Mouse (Mus musculus): ENCODE results near the gene Cyp4x1. TPM values are rescaled to one million over a fixed set of nuclear protein-coding genes. Genes with fewer than 3 reads are reported as not detected.

Cyp4x1 gene
- polyA plus RNA-seq, 1 experiment from 2014 or later = 10.8 TPM

DNA sequence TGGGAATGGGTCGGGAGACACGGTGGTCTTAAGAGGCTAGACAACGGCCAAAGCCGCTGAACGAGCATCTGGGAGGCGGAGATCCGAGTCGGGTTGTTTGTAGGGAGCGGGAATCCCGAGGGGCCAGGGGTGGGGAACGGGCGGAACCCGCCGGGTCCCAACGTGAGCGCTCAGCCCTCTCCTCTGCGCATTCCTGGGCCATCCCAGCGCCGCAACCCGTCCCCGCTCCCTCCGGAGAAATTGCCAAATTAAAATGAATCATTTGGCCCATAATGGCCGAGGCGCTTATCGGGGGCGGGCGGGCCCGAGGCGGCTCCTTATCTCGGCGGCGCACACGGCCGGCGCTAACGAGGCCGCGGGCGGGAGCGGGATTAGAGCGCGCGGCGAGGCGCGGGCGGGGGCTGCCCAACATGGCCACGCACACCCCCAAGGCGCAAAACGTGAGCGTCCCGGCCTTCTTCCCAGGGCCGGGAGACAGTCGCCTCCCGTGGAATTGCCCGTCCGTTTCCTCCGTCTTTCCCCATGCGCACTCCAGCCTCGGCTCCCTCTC is 77.6 kb downstream of the Cyp4x1 start, which contains the start of gene Tal1:
Gene Tal1 (plus strand): TSS at position 56 of the 550 bp plus-strand sequence.
- peaks cover 5% of the 10 kb centered on the region; the same call in 1 of the 2 replicates for H3K4me1 ChIP-seq (ENCODE audit: control insufficient read depth, insufficient read depth, low read length)
- no peaks in the 10 kb centered on the region for H3K36me3 ChIP-seq (ENCODE audit: control insufficient read depth, insufficient read depth, low read length)
- H3K27me3 ChIP-seq (ENCODE audit: control insufficient read depth, insufficient read depth, low read length) = peaks cover 57% of the 10 kb centered on the region
- peak within 1 kb of the TSS; percentile 20 for H3K4me3 ChIP-seq (ENCODE audit: low read depth, low read length)
- peak within 1 kb of the TSS; percentile 16; the same call in 1 of the 2 replicates for H3K9ac ChIP-seq (replicated peaks; ENCODE audit: low read depth, low read length)
- no peaks in the 10 kb centered on the region for H3K9me3 ChIP-seq (ENCODE audit: control insufficient read depth, low read length)
- peak within 1 kb of the TSS; percentile 40 for H3K27ac ChIP-seq (ENCODE audit: low read depth, low read length)
- under 1% methylated on average over 58 of the region's 60 CpGs for WGBS
- peak; percentile 12 for ATAC-seq (ENCODE audit: low read depth)
- H3K4me2 ChIP-seq (ENCODE audit: low read depth, low read length) = peak within 1 kb of the TSS; percentile 29; the same call in 1 of the 2 replicates

Other genes starting within 250 kb of the Cyp4x1 start
- not detected in 2 replicates for gene Foxd2, start 225.4 kb downstream of the Cyp4x1 start, polyA plus RNA-seq (2014; fragmentation: Nextera tagmentation; extraction: Ambion mirVana)
- not detected in 2 replicates for gene Foxe3, start 208.3 kb downstream of the Cyp4x1 start, polyA plus RNA-seq (2014; fragmentation: Nextera tagmentation; extraction: Ambion mirVana)
- gene Cmpk1, start 147.0 kb downstream of the Cyp4x1 start, polyA plus RNA-seq (2014; fragmentation: Nextera tagmentation; extraction: Ambion mirVana) = 207 and 221 TPM in 2 replicates
- 1.3 and 2.6 TPM in 2 replicates for gene Stil, start 134.1 kb downstream of the Cyp4x1 start, polyA plus RNA-seq (2014; fragmentation: Nextera tagmentation; extraction: Ambion mirVana)
- gene Tal1, start 77.9 kb downstream of the Cyp4x1 start, polyA plus RNA-seq (2014; fragmentation: Nextera tagmentation; extraction: Ambion mirVana) = 2.3 TPM in 2 replicates
- gene Pdzk1ip1, start 45.6 kb downstream of the Cyp4x1 start, polyA plus RNA-seq (2014; fragmentation: Nextera tagmentation; extraction: Ambion mirVana) = 2.4 and 2.7 TPM in 2 replicates
- gene Cyp4a29, start 107.8 kb upstream of the Cyp4x1 start, polyA plus RNA-seq (2014; fragmentation: Nextera tagmentation; extraction: Ambion mirVana) = not detected in 2 replicates
- not detected in 2 replicates for gene Cyp4a12a, start 164.8 kb upstream of the Cyp4x1 start, polyA plus RNA-seq (2014; fragmentation: Nextera tagmentation; extraction: Ambion mirVana)